Mouse (Mus musculus) CD8-positive naive resting alpha-beta T cell, adult 2 months (primary cell): ENCODE measurements around the gene Ankrd33.
A peak's percentile ranks its signal among the peaks of the same experiment; 100 is the strongest.

Source experiments
- DNase-seq, 2 experiments: peaks; one replicate each; pipeline ENCODE4 v3.0.0; 2022; ENCODE audit warnings: low read depth in 2 of 2, low spot score in 2 of 2

Gene Ankrd33

DNA sequence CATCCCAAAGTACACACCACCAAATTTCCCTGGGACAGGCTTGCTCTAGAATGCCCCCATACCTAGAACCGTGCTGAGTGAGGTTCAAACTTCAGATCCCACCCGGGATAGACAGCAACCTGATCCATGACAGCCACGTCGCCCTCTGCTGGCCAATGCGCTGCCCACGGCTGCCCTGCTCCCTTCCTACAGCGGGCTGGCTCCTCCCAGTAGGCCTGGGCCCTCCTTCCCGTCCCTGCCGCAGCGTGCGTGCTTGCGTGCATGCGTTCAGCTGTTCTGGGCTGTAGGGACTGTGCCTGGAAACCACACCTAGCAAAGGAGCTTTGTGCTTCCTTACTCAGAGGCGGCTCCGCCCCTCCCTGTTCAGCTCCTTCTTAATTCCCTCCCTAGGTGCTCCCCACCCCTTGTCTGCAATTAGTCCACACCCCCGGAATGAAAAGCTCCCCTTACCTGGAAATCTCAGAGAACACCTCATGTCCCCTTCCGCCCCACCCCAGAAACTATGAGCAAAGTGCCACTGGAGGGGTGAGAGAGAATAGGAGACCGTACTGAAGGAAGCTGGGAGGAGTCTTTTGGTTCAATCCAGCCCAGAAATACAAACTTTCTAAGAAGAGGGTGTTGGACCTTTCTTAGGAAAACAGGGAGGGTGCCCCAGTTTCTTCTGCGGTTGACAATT, 30.0 kb downstream of the Ankrd33 start:
- DNase-seq, result peak; percentile 84 to 90

DNA sequence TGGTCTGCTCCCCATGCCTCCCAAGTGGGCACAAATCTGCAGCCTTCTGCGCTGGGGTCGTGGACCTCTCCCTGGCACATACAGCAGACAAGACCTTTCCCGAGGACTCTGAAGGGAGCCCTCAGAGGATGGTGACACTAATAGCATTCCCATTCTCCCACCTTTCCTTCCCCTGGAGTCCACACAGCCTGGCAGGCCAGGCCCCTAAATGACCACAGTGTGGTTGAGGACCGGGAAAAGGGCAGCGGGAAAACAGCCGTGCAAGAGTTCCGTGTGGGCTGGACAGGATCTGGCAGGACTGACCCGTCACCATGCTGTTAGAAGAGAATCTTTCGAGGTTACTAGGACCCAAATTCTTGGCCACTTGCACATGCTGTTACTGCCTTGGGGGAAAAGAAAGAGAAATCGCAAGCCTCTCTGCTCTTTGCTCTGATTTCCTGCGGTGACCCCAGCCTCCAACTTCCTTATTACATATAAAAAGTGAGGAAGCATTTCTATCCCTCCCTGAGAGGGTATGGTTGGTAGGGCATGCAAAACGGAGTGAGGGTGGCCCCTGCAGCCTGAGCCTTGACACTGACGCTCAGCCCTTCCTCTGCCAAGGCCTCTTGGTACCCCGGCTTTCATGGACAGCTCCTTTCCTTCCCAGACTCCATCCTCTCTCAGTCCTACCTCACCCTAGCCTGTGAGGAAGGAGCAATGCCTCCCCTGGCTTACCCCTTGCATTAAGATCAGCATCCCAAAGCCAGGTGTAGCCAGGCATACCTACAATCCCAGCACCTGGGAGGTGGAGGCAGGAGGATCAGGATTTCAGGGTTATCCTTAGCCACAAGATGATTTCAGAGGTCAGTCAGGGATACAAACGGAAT, 30.8 kb downstream of the Ankrd33 start:
- no peak for DNase-seq

DNA sequence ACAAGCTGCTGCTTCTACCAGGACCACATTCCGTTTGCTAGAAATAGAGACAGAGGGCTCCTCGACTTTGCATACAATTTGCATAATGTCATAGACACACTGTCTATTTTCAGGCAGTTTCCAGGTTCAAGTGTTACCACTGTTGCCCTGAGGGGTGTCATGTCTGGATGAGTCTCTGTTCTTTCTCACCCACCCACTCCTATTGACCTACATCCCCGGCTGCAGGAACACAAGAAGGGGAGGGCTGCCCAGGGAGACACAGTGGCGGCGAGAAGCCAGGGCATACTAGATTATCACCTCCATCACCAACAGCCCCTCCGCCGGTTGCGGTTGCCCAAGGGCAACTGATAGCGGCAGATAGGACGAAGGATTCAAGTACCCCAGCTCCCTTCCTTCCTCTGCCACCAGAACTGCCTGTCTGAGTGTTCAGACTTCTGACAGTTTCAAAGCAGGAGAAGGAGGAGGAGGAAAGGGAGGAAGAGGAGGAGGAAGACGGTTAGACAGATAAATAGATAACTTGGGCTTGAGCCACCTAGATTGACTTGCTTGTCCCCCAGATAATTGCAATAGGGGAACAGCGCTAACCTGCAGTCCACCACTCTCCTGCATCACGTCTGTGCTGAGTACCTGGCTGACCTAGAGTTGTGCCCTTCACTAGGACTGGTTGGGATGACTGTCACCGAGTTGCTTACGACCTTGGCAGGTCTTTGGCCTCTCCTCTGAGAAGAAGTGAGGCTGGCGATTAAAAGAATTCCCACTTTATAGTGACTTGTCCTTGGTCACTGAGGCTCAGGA, 31.8 kb downstream of the Ankrd33 start:
- DNase-seq, result no peak

DNA sequence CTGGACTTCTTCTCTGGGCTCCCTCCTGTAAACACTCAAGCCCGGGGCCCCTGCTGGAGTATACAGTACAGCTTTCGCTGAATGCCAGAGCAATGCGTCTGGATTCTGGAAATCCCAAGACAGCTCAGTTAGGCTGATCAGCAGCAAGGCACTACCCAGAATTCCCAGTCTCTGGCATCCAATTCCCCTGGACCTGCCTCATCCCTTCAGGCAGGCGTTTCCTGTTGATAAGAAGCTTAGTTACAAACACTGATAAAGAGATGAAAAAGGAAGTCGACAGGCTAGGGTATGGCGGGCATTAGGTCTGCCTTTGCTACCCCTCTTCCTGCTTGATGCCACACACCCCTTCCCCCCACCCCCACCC, 32.3 kb downstream of the Ankrd33 start:
- DNase-seq, result no peak

DNA sequence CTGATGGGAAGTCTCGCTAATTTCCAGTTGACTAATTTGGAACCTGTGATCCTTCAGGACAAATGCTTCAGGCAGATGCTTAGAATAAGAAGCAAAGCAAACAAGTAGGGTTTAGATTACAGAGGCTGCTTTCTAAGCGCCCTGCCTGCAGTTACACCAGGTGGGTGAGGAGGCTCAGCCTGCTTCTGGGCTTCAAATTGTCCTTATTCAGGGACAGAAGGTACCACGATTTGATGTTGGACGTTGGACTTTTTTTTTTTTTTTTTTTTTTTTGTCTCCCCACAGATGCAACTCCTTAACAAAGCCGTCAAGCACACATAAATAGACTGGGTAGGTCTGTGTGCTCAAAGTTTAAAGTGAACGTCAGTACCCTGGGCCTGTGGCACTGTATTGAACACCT, 33.0 kb downstream of the Ankrd33 start:
- no peak for DNase-seq

DNA sequence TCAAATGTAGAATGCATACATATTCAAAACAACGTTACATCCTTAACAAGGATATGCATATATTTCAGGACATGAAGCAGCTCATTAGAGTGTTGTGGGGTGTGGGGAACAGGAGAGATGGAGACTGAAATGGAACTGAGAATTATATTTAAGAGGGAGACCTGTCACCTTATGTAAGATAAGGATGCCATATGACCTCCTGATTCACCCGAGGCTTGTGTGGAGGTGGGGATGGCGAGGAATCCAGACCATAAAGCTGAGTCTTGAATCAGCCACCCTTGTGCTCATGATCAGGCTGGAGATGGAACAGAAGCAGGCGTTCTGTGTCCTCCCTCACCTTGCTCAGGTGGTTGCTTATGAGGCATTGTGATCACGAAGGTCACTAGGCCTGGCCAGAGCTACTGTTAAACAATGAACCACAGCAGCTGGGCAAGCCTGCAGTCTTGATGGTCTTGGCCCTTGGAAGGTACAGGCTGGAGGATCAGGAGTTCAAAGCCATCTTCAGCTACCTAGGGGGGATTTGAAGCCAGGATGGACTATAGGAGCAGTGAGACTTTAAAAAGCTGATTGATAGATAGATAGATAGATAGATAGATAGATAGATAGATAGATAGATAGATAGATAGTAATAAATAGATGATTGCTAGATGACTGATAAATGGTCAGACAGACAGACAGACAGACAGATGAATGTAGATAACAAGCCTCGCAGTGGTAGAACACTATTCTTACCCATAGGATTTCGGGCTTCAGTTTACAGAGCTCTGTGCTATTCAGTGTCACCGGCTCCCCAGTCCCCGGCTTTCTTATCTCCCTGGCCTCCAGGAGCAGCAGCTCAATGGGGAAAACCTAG, 36.1 kb downstream of the Ankrd33 start:
- DNase-seq, result no peak

DNA sequence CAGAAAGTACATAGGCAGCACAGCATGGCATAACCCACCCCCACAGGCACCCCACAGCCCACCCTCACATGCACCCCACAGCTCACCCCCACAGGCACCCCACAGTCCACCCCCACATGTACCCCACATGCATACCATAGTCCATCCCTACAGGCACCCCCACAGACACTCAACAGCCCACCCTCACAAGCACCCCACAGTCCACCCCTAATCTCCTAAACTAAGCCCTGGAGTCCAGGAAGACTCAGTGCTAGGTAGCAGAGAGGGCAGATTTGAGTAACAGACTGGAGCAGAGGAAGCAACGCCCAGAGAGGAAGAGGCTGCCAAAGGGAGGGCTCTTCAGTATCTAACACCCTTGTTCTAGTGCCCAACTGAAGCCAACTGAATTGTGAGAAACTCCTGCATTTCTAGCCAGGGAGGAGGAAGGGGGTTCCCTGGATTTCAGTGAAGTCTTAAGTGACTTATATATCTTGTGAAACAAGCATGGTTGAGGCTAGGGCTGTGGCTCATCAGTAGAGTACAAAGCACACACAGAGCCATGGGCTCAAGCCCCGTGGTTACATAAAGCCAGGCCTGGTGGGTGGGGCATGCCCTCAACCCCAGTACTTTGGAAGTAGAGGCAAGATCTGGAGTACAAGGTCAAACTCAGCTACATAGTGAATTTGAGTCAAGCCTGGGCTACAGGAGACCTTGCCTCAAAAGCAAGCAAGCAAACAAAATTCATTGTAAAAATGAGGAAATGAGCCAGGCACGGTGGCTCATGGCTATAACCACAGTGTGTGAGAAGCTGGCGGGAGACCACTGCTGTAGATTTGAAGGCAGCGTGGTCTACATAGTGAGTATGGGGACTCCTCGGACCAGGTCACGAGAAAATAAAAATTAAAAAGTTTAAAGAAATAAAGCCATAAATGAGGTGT, 39.4 kb downstream of the Ankrd33 start:
- no peak for DNase-seq

DNA sequence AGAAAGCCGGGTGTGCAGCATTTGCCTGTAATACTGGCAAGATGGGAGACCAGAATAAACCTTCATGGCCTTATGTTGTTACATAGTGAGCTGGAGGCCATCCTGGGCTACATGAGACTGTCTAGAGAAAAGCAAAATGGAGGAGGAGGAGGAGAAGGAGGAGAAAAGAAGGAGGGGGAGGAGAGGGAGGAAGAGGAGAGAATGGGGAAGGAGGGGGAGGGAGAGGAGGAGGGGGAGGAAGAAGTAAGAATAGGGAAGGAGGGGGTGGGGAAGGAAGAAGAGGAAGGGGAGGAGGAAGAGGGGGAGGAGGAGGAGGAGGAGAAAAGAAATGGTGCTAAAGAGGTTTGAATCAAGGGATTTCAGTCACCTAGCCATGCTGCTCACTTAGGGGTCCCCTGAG, 44.6 kb downstream of the Ankrd33 start:
- no peak for DNase-seq

DNA sequence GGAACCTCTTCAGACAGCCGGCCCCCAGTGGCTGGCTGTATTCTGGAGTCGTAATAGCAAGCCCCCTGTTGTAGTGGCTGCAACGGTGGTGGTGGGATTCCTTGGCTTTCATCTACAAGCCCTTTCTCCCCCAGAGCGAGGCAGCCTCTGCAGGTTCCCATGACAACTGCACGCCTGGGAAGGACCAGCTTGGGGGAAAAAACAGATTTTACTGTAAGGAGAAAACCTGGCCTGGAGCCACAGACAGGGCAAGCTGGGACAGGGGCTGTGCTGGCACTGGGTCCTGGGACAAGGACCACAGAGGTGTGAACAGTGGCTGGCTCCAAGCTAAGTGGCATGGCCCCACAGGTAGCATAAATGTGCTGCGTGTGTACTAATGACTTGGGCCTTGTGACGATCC, 45.0 kb downstream of the Ankrd33 start:
- DNase-seq, result no peak

DNA sequence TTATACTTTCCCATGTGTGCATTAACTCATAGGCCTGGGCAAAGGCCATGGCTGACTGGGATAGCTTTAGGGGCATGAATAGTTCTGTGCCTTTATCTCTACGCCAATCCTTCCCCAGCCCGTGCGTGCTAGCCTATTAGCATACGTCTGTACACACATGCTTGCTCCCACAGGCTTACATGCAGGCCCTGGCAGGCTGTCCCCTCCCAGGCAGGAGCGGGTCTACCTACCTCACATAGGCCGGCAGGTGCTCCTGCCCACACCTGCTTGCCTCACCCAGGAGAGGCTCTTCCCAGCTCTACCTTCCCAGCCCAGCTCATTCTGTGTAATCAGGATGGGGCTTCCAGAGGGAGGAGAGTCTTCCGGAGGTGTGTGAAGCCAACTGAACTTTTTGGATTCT, 46.0 kb downstream of the Ankrd33 start:
- DNase-seq, result no peak

DNA sequence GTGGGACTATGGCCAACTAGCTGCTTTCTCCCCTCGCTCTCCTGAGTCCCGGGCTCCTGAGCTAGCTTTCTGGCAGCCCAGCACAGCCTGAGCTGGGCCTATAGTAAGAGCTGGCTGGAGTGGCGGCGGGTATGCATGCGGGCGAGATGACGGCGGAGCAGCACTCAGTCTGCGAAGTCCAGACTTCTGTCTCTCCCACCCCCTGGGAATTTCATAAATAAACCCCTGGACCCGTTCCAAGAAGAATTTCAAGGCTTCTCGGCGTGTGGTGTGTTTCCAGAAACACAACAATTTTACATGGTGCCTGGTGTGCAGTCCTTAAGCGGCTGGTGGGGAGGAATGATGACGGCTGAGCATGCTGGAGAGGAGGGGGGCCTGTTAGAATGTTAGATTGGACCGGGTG, 47.5 kb downstream of the Ankrd33 start:
- no peak for DNase-seq

DNA sequence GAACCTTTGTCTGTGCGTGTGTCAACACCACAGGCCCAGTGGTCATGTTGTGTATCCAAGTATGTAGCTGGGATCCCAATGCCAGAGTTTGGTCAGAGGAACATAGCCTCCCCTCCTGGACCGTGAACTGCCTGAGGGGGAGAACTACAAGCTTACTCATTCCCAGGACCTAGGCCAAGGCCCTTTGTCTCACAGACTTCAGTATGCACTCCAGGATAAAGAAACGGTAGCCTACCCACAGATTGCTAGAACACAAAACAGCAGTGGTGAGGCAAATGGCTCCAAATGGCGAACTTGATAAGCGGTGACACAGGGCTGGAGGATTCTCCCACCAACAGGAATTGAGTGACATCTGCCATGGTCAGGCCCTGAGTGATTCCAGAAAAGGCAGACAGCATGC, 48.3 kb downstream of the Ankrd33 start:
- no peak for DNase-seq

DNA sequence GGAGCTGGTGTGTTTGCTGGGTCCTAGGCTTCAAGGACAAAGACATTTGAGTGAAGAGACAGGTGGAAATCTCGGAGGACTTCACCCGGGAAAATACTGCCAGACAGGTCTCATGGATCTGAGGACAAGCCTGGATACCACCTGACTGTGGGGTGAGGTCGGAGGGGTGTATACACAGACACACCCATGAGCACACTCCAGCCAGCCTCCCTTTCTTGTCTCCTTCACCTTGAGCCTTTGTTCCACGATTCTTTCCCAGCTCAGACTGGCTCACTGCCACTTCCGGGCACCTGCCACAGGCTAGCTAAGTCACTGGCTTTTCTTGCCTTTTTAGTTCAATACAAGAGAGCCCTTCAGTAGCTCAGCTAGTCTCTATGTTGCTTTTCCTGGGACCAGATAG, 48.7 kb downstream of the Ankrd33 start:
- DNase-seq, result no peak

DNA sequence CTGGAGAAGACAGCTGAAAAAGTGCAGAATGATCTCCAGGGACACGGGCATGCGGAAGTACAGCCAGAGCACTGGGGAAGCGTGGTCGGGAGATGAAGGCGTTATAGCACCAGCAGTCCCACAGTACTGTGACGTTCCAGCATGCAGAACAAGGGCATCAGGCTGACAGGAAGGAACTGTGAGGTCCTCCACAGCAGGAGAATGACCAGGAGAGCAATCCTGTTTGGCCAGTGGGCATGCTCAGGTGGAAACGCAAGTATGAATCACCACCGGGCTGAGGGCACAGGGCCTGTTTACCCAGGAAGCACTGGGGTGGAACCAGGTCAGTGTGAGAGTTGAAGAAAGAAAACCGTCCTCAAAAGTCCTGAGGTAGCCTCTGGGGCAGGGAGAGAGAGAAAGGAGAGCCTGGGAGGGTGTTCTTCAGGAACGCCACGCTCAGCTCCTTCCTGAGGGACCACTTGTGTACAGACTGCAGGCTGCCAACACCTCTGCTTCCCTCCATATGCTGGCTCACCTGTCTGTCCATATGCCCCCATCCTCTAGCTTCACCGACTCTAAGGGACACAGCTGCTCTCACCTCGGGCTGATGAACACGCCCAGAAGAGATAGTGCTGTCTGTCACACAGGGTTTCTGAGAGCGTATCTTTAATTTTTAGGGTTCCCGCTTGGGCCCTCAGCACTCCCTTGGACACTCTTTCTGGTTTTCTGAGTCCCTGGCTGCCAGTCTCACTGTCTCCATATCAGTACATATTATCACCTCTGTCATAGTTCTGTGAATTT, 50.3 kb downstream of the Ankrd33 start:
- no peak for DNase-seq

DNA sequence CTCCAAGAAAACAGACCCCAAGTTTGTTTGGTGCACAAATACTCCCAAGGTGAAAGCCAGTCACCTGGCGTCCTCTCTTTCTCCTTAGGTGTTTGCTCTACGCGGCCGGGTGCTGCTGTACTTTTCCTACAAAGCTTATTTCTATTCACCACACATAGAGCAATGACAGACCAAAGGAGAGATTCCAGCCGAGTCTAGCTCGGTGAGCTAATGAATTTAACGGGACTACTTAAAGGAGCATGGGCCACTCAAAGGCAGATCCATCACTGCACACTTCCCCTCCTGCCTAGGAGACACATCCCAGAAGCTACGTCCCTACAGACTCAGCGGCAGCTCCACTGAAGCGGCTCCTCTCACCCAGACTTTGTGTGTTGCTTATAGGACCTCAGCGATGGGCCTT, 52.0 kb downstream of the Ankrd33 start:
- DNase-seq, result no peak
